Mouse (Mus musculus) c-Kit-negative CD71-positive TER-119-positive erythroid progenitor cells, embryonic 14.5 days (primary cell): Measurements from ENCODE around the gene Pgls.

Experiments used
- DNase-seq: peaks from one replicate; pipeline ENCODE4 v3.0.0-alpha.2; 2013; ENCODE audit warnings: low read depth, low spot score

Pgls gene

DNA sequence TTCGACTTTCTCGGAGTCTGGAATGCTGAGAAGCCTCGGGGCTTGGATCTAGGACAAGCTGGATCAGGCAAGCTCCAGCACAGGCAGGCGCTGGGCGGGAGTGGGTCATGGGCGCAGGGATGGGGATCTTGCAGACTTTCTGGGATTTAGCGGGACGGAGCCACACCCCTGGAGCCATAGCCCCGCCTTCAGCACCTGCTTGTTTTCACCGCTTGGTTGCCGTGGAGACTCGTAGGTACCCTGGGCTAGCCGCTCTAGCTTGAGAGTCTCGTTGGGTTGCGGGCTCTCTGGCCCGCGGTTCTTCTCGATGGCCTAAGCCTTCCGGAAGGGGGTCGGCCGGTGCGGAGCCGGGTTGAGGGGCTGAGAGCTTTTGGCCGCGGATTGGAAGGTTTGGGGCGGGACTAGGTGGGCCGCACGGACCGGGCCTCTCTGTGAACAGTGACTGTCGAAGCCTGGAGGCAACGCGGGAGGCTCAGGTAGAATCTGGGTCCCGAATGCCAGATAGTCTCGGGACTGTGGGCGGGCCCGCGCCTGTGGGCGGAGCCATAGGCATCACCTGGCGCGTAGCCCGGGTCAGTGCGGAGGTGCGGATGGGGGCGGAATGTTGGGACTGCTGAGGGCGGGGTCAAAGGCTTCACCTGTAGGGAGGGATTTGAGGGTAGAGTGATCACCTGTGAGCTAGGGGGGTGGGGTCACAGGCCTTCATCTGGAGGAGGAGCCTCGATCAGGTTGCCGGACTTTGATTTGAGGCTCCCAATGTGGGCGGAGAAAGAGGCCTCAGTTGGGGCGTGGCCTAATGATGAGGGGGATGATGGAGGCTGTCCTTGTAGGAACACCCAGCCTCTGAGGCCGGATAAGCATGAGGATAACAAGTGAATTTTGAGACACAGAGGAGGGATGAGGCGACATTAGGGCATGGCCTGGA is 22.3 kb upstream of the Pgls start:
- no peak for DNase-seq

- no peak for DNase-seq
Measured at GRCm38 (mm10) chr8:71570291-71570954, 21.6 kb upstream of the Pgls start.

GRCm38 (mm10) chr8:71572077-71572476 is 19.9 kb upstream of the Pgls start:
- DNase-seq = no peak

DNA sequence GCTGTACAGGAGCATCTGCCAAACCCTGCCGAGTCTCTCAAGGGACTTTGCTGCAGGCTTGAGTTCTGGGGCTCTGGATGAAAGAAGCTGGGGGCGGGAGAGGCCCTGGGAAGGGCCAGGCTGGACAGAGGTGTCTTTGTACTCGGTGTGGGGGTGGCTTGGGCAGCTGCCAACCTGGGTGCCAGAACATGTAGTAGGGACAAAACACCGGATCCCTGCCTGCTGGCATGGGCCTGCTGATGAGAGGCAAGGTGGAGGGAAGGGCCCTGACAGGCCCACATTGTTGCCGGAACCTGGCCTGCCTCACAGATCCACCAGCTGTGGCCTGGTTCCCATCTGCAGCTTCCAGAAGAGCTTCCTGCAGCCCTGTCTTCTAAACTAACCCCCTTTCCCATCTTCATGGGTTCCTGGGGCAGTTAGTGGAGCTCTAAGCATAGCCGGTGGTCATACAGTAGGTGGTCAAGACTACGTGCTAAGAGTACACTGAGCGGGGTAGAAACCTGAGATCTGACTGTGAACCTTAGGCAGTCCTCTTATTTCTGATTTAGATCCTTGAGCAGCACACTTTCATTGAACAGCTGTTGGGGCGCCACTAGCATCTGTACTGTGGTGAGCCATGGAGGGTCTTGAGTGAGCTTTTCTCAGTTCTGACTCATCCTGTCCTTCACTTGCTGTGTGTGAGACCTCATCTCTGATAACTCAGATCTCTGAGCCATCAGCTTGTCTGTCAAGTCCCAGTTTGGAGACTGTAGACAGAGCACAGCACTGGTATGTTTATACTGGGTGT is 18.9 kb upstream of the Pgls start:
- no peak for DNase-seq

GRCm38 (mm10) chr8:71574426-71574825 is 17.6 kb upstream of the Pgls start:
- no peak for DNase-seq

GRCm38 (mm10) chr8:71575020-71575419 is 17.0 kb upstream of the Pgls start:
- DNase-seq = no peak

DNA sequence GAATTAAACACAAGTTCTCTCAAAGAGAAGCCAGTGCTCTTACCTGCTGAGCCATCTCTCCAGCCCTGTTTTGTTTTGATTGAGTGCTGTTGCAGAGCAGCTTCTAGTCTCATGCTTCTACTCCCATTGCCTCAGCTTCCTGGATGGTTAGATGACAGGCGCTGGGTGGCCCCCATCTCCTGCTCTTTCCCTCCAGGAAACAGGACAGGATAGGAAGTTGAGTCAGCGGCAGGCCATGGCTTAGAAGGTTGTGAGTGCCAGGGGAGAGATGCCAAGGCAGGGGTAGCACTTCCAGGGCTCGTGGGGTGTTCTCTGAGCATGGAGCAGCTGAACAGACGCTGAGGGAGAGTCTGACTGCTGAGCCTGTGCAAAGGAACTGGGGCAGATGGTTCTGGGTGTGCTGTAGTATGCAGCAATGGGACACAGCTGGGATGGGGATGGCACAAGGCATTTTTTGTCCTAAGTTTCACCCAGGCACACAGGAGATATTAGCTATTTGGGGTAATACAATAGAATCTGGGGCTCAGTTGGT is 14.1 kb upstream of the Pgls start:
- DNase-seq = no peak

DNA sequence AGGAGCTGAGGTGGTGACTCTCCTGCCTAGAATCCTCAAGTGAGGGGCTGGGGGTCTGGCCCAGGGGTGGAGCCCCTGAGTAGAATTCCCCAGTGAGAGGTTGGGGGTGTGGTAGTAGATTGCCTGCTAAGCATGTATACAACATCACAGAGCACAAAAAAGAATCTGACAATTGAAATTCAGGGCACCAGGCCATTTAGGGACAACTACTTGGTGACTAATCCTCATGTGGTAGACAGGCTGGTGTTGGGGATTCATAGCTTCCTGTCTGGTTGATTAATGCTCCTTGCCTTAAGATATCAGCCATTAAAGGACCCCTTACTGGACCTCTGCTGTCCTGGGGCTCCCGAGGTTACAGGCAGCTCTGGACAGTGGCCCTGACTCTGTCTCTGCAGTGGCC is 13.0 kb upstream of the Pgls start:
- no peak for DNase-seq

DNA sequence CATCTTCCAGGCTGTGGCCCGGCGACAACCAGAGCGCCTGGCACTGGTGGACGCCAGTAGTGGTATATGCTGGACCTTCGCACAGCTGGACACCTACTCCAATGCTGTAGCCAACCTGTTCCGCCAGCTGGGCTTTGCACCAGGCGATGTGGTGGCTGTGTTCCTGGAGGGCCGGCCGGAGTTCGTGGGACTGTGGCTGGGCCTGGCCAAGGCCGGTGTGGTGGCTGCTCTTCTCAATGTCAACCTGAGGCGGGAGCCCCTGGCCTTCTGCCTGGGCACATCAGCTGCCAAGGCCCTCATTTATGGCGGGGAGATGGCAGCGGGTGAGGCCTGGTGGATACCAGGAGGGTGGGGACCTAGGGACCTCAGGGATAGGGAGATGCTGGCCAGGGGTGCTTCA is 12.5 kb upstream of the Pgls start:
- DNase-seq = no peak

GRCm38 (mm10) chr8:71580201-71580600 is 11.8 kb upstream of the Pgls start:
- no peak for DNase-seq

GRCm38 (mm10) chr8:71586891-71587290 is 5.1 kb upstream of the Pgls start:
- no peak for DNase-seq

GRCm38 (mm10) chr8:71588762-71589161 is 3.2 kb upstream of the Pgls start:
- no peak for DNase-seq

- no peak for DNase-seq
Measured at GRCm38 (mm10) chr8:71591017-71591416, 959 bp upstream of the Pgls start.

DNA sequence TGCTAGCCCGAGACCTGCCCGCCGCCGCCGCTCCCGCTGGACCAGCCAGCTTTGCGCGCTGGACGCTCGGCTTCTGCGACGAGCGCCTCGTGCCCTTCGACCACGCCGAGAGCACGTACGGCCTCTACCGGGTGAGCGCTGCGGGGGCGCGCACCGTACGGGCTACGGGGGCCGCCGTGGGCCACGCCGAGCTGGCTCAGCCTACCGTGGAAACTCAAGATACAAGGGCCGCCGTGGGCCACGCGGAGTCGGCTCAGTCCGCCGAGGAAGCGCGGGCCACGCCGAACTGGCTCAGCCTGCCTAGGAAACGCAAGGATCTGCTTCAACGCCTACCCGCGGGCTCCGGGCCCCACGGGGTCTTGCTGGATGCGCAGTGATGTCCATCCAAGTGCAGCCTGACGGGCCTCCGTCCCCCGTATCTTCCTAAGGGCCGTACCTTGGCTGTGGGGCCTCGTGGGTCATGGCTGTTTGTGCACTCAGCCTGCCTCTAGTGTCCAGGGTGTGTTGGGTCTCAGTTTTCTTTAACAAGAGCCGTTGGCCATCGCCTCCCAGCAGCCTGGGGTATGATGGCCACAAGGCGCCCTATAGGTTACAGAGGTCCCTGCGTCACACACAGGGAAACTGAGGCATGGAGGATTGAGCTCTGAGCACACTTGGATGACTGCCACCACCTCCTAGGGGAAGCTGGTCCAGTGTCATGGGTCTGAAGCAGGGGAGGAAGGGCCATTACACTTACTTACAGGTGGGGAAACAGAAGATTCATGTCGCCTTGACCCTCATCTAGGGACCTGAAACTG is 596 bp downstream of the Pgls start:
- no peak for DNase-seq

GRCm38 (mm10) chr8:71593556-71594323 is 1.8 kb downstream of the Pgls start:
- DNase-seq = no peak

DNA sequence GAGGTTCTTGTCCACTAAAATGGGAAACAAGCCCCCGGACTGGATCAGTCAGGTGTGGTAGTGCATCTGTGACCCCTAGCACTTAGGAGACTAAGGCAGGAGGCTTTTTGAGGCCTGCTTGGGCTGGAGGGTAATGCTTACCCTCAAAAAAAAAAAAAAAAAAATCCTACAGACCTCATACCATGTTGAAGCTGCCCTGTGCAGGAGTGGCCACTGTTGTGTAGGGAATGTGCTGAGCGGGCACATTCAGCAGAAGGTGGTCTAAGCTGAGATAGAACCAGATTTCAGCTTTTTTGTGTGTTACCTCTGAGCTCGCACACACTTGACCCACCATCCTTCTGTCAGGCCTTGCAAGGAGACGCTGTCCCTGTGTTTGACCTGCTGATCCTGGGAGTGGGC is 2.3 kb downstream of the Pgls start:
- no peak for DNase-seq

DNA sequence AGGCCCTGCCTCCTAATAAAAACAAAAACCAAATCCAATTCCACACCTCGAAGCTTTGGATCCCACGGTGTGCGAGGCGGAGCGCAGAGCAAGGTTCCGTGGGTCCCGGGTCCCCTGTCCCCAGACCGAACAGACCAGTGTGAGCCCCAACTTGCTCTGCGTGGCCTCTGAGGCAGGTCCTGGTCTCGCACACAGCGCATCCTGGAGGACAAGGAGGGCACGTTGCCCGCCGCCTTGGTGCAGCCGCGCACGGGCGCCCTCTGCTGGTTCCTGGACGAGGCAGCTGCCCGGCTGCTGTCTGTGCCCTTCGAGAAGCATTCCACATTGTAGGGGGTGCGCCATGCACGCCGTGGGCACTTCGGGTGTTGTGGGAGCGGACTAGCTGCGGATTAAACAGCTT is 3.9 kb downstream of the Pgls start:
- peak; percentile 55 for DNase-seq

- DNase-seq = no peak
Measured at GRCm38 (mm10) chr8:71596384-71596783, 4.4 kb downstream of the Pgls start.

- DNase-seq = no peak
Measured at GRCm38 (mm10) chr8:71596798-71597197, 4.8 kb downstream of the Pgls start.

GRCm38 (mm10) chr8:71597451-71597850 is 5.5 kb downstream of the Pgls start, which contains the start of gene Fam129c:
TSS of gene Fam129c (plus strand) at chr8:71597648.
- no peak for DNase-seq
